Mouse (Mus musculus): ENCODE results near the gene H2-DMb1. TPM values are rescaled to one million over a fixed set of nuclear protein-coding genes. Genes with fewer than 3 reads are reported as not detected.

The H2-DMb1 gene
- 0.43 TPM in 1 of 2 replicates, not detected in the other for polyA plus RNA-seq (2015; fragmentation: Nextera tagmentation; extraction: Ambion mirVana)

GRCm38 (mm10) chr17:34152923-34153322 is at the start of gene H2-DMb1:
Gene H2-DMb1 (plus strand): TSS chr17:34153072.
- H3K9me3 ChIP-seq = no peaks in the 10 kb centered on the region

GRCm38 (mm10) chr17:34104804-34105203 is 48.1 kb upstream of the H2-DMb1 start:
- no peak overlapping the region for H3K4me2 ChIP-seq (replicated peaks)
- ATAC-seq = no peak
- 0 out of 2 replicates have a peak, but pooled peaks cover 2% of the 10 kb centered on the region for H3K27me3 ChIP-seq
- peaks cover 7% of the 10 kb centered on the region for H3K36me3 ChIP-seq
- no peak overlapping the region for H3K4me3 ChIP-seq (replicated peaks)
- H3K4me1 ChIP-seq (replicated peaks) = 0 out of 2 replicates have a peak, but pooled peaks cover 4% of the 10 kb centered on the region
- H3K9ac ChIP-seq (replicated peaks) = no peak overlapping the region
- WGBS = 87% methylated on average over 9 of the region's 9 CpGs
- H3K27ac ChIP-seq = no peak overlapping the region
- H3K9me3 ChIP-seq = no peaks in the 10 kb centered on the region

More at GRCm38 (mm10) chr17:34152923-34153322, at the start of gene H2-DMb1:
- 64% methylated on average over 4 of the region's 4 CpGs for WGBS
- H3K4me2 ChIP-seq (replicated peaks) = no peak within 1 kb of the TSS
- no peaks in the 10 kb centered on the region for H3K4me1 ChIP-seq (replicated peaks)
- no peak for ATAC-seq
- H3K27me3 ChIP-seq = no peaks in the 10 kb centered on the region
- no peaks in the 10 kb centered on the region for H3K36me3 ChIP-seq
- no peak within 1 kb of the TSS for H3K4me3 ChIP-seq (replicated peaks)
- no peak within 1 kb of the TSS for H3K27ac ChIP-seq
- H3K9ac ChIP-seq (replicated peaks) = no peak within 1 kb of the TSS

- Histone ChIP-seq H3K36me3 (peaks cover 25% of the 10 kb centered on the region), H3K27ac (no peak overlapping the region), H3K4me2 (replicated peaks) (no peak overlapping the region), H3K9me3 (no peaks in the 10 kb centered on the region), H3K4me3 (replicated peaks) (no peak overlapping the region), H3K27me3 (0 out of 2 replicates have a peak, but pooled peaks cover 2% of the 10 kb centered on the region), H3K9ac (replicated peaks) (no peak overlapping the region), H3K4me1 (replicated peaks) (0 out of 2 replicates have a peak, but pooled peaks cover 3% of the 10 kb centered on the region)
- 89% methylated on average over 7 of the region's 7 CpGs for WGBS
- ATAC-seq = no peak
Observed at GRCm38 (mm10) chr17:34106555-34106954, 46.3 kb upstream of the H2-DMb1 start.

- Histone ChIP-seq H3K36me3 (peaks cover 32% of the 10 kb centered on the region), H3K9ac (replicated peaks) (no peak overlapping the region), H3K27me3 (0 out of 2 replicates have a peak, but pooled peaks cover 2% of the 10 kb centered on the region), H3K4me2 (replicated peaks) (no peak overlapping the region), H3K9me3 (no peaks in the 10 kb centered on the region), H3K27ac (no peak overlapping the region), H3K4me1 (replicated peaks) (no peaks in the 10 kb centered on the region), H3K4me3 (replicated peaks) (no peak overlapping the region)
- 86% methylated on average over 7 of the region's 7 CpGs for WGBS
- ATAC-seq = no peak
Observed at GRCm38 (mm10) chr17:34107109-34107867, 45.6 kb upstream of the H2-DMb1 start.

GRCm38 (mm10) chr17:34108460-34108859 is 44.4 kb upstream of the H2-DMb1 start:
- H3K4me2 ChIP-seq (replicated peaks) = no peak overlapping the region
- H3K36me3 ChIP-seq = peaks cover 44% of the 10 kb centered on the region
- no peaks in the 10 kb centered on the region for H3K4me1 ChIP-seq (replicated peaks)
- no peak overlapping the region for H3K9ac ChIP-seq (replicated peaks)
- 0 out of 2 replicates have a peak, but pooled peaks cover 2% of the 10 kb centered on the region for H3K27me3 ChIP-seq
- no peak overlapping the region for H3K4me3 ChIP-seq (replicated peaks)
- ATAC-seq = no peak
- WGBS = 85% methylated on average over 5 of the region's 6 CpGs
- no peaks in the 10 kb centered on the region for H3K9me3 ChIP-seq
- no peak overlapping the region for H3K27ac ChIP-seq

- no peak overlapping the region for H3K27ac ChIP-seq
- WGBS = 84% methylated on average over 14 of the region's 14 CpGs
Observed at GRCm38 (mm10) chr17:34109038-34109805, 43.6 kb upstream of the H2-DMb1 start.

GRCm38 (mm10) chr17:34109806-34110195 is 43.1 kb upstream of the H2-DMb1 start:
- Histone ChIP-seq H3K36me3 (peaks cover 57% of the 10 kb centered on the region), H3K9ac (replicated peaks) (no peak overlapping the region)
- ATAC-seq = 0 out of 2 replicates have a peak, but pooled peaks have one; percentile 11

More at GRCm38 (mm10) chr17:34109038-34109805, 43.6 kb upstream of the H2-DMb1 start:
- ATAC-seq = 0 out of 2 replicates have a peak, but pooled peaks have one; percentile 34
- Histone ChIP-seq H3K4me2 (replicated peaks) (no peak overlapping the region), H3K4me1 (replicated peaks) (no peaks in the 10 kb centered on the region), H3K9me3 (no peaks in the 10 kb centered on the region), H3K27me3 (no peaks in the 10 kb centered on the region), H3K9ac (replicated peaks) (no peak overlapping the region), H3K36me3 (peaks cover 51% of the 10 kb centered on the region), H3K4me3 (replicated peaks) (no peak overlapping the region)

GRCm38 (mm10) chr17:34110309-34110708 is 42.6 kb upstream of the H2-DMb1 start:
- Histone ChIP-seq H3K27me3 (no peaks in the 10 kb centered on the region), H3K27ac (peak overlapping the region; percentile 20; the same call in 1 of the 2 replicates), H3K4me1 (replicated peaks) (peaks cover 5% of the 10 kb centered on the region), H3K36me3 (peaks cover 62% of the 10 kb centered on the region), H3K4me2 (replicated peaks) (no peak overlapping the region), H3K9me3 (no peaks in the 10 kb centered on the region), H3K9ac (replicated peaks) (no peak overlapping the region), H3K4me3 (replicated peaks) (no peak overlapping the region)
- no peak for ATAC-seq
- 64% methylated on average over 8 of the region's 8 CpGs for WGBS

More at GRCm38 (mm10) chr17:34109806-34110195, 43.1 kb upstream of the H2-DMb1 start:
- no peak overlapping the region for H3K4me2 ChIP-seq (replicated peaks)
- H3K27me3 ChIP-seq = no peaks in the 10 kb centered on the region
- WGBS = 48% methylated on average over 3 of the region's 3 CpGs
- no peak overlapping the region for H3K27ac ChIP-seq
- no peak overlapping the region for H3K4me3 ChIP-seq (replicated peaks)
- H3K4me1 ChIP-seq (replicated peaks) = no peaks in the 10 kb centered on the region; the same call in 1 of the 2 replicates
- H3K9me3 ChIP-seq = no peaks in the 10 kb centered on the region

GRCm38 (mm10) chr17:34114114-34114513 is 38.8 kb upstream of the H2-DMb1 start:
- H3K36me3 ChIP-seq = peaks cover 90% of the 10 kb centered on the region
- WGBS = 94% methylated on average over 7 of the region's 7 CpGs
- no peak overlapping the region for H3K9ac ChIP-seq (replicated peaks)
- no peak overlapping the region for H3K4me3 ChIP-seq (replicated peaks)
- no peak for ATAC-seq
- H3K4me1 ChIP-seq (replicated peaks) = peaks cover 29% of the 10 kb centered on the region
- H3K27me3 ChIP-seq = no peaks in the 10 kb centered on the region
- H3K4me2 ChIP-seq (replicated peaks) = no peak overlapping the region
- H3K9me3 ChIP-seq = no peaks in the 10 kb centered on the region
- no peak overlapping the region for H3K27ac ChIP-seq

GRCm38 (mm10) chr17:34116736-34117370 is 36.0 kb upstream of the H2-DMb1 start:
- Histone ChIP-seq H3K27ac (peak overlapping the region; percentile 54), H3K9me3 (no peaks in the 10 kb centered on the region), H3K36me3 (peaks cover 65% of the 10 kb centered on the region), H3K4me2 (replicated peaks) (peak overlapping the region; percentile 98), H3K4me3 (replicated peaks) (peak overlapping the region; percentile 100), H3K27me3 (no peaks in the 10 kb centered on the region), H3K4me1 (replicated peaks) (peaks cover 29% of the 10 kb centered on the region), H3K9ac (replicated peaks) (peak overlapping the region; percentile 99)
- 38% methylated on average over 7 of the region's 7 CpGs for WGBS
- no peak for ATAC-seq

- H3K27ac ChIP-seq = peak overlapping the region; percentile 100
- peaks cover 29% of the 10 kb centered on the region for H3K4me1 ChIP-seq (replicated peaks)
- H3K9me3 ChIP-seq = no peaks in the 10 kb centered on the region
- no peaks in the 10 kb centered on the region for H3K27me3 ChIP-seq
- H3K36me3 ChIP-seq = peaks cover 58% of the 10 kb centered on the region
- peak overlapping the region; percentile 100 for H3K4me3 ChIP-seq (replicated peaks)
- 3% methylated on average over 5 of the region's 5 CpGs for WGBS
- H3K9ac ChIP-seq (replicated peaks) = peak overlapping the region; percentile 99
- ATAC-seq = no peak
- peak overlapping the region; percentile 98 for H3K4me2 ChIP-seq (replicated peaks)
Observed at GRCm38 (mm10) chr17:34117421-34118112, 35.3 kb upstream of the H2-DMb1 start.

All from midbrain, embryonic 13.5 days (tissue).